Mouse (Mus musculus) bone marrow, adult 2 months (tissue): ENCODE data around the gene Stard5. TPM values are rescaled to one million over a fixed set of nuclear protein-coding genes. Genes with fewer than 3 reads are reported as not detected.

ENCODE experiments used
- H3K27ac ChIP-seq: fragments of 200-500 bp; 2 replicates; pipeline ENCODE4 v1.5.1; 2012; ENCODE audit warnings: low read depth, mild to moderate bottlenecking, control low read depth, inconsistent platforms, low read length; ENCODE audit not compliant: control insufficient read depth, poor library complexity, insufficient read depth
- H3K4me1 ChIP-seq: fragments of 200-500 bp; 2 replicates; pipeline ENCODE4 v1.6.1; 2011; ENCODE audit warnings: low read length; ENCODE audit not compliant: control insufficient read depth, insufficient read depth
- H3K4me3 ChIP-seq: fragments of 200-500 bp; replicated peaks from 2 replicates; pipeline ENCODE3; 2011; ENCODE audit warnings: mild to moderate bottlenecking, low read depth, low read length, control low read depth; ENCODE audit not compliant: control insufficient read depth
- CTCF ChIP-seq: fragments of 200-500 bp; IDR thresholded peaks from 2 replicates; pipeline ENCODE4 v1.5.1; 2011; ENCODE audit warnings: low read length, control low read depth; ENCODE audit not compliant: control insufficient read depth, insufficient read depth
- POLR2A ChIP-seq: fragments of 200-500 bp; IDR thresholded peaks from 2 replicates; pipeline ENCODE4 v1.6.1; 2011; ENCODE audit warnings: low read depth, mild to moderate bottlenecking, control low read depth, low read length, borderline replicate concordance; ENCODE audit not compliant: control insufficient read depth
- WGBS: fragments of 180-500 bp; shearing (Covaris S2); methylation state at CpG from one replicate; pipeline ENCODE4 v1.1.7; 2018; 5-methylcytosine and 5-hydroxymethylcytosine counted together
- polyA plus RNA-seq: library from polyadenylated mRNA; stranded (reverse); fragments of >200 nt; gene quantifications from 2 replicates; pipeline ENCODE4 v1.2.4, GENCODE M21; 2011; ENCODE audit warnings: low replicate concordance; ENCODE audit not compliant: missing spikeins, insufficient read depth, insufficient read length

Gene Stard5
- polyA plus RNA-seq, 1 experiment = 9.0 TPM

DNA sequence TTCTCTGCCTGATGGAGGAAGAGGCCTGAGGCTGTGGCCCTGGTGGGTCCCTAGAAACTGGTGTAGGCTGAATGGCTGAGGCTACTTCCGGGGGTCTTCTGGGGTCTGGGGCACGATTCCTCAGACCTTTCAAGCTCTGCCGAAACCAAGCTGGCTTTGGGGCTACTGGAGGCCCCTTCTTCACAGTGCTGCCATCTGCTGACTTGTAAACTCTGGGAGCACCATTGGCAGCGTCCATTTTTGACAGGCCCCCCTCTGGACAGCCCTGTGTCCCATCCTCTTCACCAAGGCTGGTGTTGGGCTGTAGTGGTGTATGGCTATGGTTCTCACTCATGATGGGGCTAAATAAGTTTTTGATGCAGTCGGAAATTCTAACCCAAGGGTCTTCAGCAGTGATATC, 20.7 kb downstream of the Stard5 start:
- 39% methylated on average over 5 of the region's 5 CpGs for WGBS
- no peak for TF ChIP-seq CTCF
- no peak for TF ChIP-seq POLR2A
- Histone ChIP-seq H3K4me1 (peaks cover 14% of the 10 kb centered on the region), H3K4me3 (peak overlapping the region; percentile 35), H3K27ac (peak overlapping the region; percentile 67)

DNA sequence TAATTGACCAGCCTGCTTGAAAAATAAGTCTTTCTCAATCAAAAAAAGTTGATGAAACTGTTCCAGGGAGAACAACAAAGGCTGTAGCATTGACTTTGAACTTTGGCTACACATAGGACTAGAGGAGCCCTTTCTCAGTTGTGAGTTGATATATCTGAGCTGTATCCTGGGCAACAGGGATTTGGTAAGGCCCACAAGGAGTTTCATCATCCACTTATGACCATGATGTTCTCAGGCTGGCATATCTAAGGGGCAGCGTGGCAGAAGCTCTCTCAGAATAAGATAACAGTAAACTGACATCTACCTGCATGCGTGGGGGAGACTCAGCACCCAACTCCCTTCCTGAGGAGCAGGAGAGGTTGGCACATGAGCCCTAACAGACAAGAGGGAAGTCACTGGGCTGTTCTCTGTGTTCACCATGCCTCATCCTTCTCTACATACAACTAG, 21.9 kb downstream of the Stard5 start:
- Histone ChIP-seq H3K4me1 (peaks cover 12% of the 10 kb centered on the region), H3K4me3 (peak overlapping the region; percentile 99), H3K27ac (peak overlapping the region; percentile 80)
- TF ChIP-seq CTCF (no peak), POLR2A (no peak)
- 2% methylated on average over 2 of the region's 2 CpGs for WGBS

DNA sequence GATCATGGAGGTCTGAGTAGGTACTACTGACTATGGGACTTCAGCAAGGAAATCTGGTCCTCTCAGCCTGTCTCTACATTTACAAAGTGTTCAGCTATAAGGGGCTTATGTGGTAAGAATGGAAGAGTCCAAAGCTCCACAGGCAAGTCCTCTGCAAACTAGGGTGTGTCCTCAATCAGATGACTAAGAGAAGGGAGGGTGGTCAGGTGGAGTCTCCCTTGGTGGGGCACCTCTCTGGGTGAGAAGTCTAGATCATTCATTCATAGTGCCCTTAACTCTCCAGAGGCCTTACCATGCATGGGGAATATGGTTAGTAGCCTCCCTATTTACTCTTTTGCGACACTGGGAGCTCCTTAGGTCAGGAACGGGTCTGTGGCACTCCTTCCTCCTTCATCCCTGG, 22.4 kb downstream of the Stard5 start:
- Histone ChIP-seq H3K27ac (peak overlapping the region; percentile 80; the same call in 1 of the 2 replicates), H3K4me1 (peaks cover 12% of the 10 kb centered on the region), H3K4me3 (peak overlapping the region; percentile 99)
- TF ChIP-seq POLR2A = no peak
- TF ChIP-seq CTCF = no peak
- WGBS = 2% methylated on average over 2 of the region's 2 CpGs

DNA sequence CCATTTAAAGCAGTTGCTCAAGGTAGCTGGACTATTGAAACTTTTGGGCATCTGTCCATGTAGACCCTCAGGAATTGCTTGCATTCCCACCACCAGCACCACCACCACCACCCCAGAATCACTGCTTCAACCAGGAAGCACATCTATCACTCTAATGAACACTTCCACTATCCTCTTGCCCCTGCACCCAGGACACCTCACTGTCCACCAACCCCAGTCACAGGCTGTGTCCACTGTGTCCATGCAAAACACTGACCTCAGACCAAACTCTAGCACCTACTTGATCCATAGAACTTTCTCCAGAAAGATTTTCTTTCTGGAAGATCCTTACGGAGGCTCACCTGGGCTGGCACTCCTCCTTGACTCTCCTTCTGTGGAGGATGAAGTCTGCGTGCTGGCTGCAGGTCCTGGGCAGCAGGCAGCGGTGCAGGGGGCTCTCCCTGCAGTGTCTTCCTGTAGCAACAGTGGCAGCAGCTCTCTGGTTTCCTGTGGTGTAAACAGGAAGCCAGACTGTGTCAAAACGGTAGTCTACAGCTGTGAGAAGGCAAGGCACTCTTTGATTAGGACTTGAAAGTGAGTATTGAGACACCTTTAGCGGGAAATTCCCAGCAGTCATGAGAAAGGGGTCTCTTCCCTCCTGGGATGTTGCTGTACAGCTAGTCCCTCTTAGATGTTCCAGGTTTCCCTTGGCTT, 23.3 kb downstream of the Stard5 start:
- 2% methylated on average over 5 of the region's 5 CpGs for WGBS
- Histone ChIP-seq H3K4me3 (peak overlapping the region; percentile 99), H3K4me1 (peaks cover 11% of the 10 kb centered on the region), H3K27ac (peak overlapping the region; percentile 80)
- TF ChIP-seq POLR2A (peak; percentile 94), CTCF (no peak)

DNA sequence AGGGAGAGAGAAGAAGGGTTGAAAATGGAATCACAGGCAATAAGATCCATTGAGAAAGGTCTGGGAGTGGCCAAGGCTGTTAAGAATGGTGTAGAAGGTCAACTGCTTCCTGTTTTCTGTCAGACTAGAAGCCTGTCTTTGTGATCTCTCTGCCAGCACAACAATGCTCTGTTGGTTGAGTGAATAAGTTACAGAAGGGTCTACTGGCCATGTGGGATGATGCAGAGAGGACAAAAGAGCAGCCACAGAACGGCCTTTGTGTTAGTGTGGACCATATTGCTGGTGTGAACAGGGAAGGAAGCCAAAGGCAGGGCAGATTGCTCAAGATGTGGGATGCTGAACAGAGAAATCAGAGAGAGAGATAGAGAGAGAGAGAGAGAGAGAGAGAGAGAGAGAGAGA, 27.0 kb downstream of the Stard5 start:
- no peak for TF ChIP-seq CTCF
- no peak for TF ChIP-seq POLR2A
- H3K27ac ChIP-seq = peak overlapping the region; percentile 83
- peaks cover 17% of the 10 kb centered on the region for H3K4me1 ChIP-seq
- 11% methylated on average over 1 of the region's 1 CpGs for WGBS
- H3K4me3 ChIP-seq = no peak overlapping the region

DNA sequence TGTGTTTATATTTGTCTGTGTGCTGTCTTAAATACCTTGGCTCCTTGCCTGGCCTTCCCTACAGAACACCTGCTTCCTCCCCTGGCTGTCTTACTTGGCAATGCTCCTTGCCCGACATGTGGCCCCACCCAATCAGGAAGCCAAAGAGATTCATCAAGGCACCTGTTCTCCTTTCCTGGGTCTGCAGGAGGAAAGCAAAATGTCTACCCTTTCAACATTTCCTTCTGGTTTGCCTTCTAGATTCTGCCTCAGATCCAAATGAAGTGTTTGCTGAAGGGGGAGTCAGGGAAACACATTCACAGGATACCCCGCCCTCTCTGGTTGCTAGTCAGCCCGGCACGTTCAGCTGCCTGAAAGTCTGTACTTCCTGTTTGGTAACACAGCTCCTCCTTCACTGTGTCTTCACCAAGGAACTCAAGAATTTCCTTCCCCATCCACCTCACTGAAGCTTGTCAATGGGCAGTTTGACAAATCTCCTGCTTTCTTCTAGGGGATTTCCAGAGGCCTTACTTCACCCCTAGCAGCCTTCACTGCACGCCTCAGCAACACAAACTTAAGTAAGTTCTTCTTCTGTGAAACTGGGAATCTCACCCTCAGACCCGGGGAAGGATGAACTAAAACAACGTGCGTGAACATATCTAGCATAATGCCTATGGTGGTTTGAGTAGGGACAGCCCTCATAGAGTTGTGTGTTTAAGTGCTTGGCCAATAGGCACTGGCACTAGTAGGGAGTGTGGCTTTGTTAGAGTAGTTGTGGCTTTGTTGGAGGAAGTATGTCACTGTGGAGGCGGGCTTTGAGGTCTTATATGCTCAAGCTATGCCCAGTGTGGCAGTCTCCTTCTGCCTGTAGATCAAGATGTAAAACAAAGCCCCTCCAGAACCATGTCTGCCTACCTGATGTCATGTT, 27.7 kb downstream of the Stard5 start:
- 28% methylated on average over 9 of the region's 9 CpGs for WGBS

DNA sequence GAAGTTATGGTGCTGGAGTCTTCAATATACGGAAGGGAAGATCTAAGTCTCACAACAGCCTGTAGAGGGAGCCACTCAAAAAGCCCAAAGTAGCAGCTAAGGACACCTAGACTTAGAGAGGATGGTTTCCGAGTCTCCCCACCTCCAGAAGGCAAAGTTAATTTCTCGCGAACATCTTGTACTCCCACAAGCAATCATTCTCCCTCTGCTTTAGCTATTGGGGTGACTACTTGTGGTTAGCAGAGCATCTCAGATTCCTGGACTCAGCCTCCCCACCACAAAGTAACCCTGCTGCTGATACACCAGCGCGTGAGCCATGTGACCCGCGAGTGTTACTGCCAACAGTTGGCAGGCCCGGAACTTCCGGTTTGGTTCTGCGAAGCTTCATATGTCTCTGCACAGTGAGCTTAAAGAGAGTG, 28.5 kb downstream of the Stard5 start:
- WGBS = 65% methylated on average over 11 of the region's 11 CpGs
- Histone ChIP-seq H3K4me3 (no peak overlapping the region), H3K27ac (peak overlapping the region; percentile 83), H3K4me1 (peaks cover 17% of the 10 kb centered on the region)
- TF ChIP-seq POLR2A = no peak
- no peak for TF ChIP-seq CTCF

More for the DNA sequence above, 27.7 kb downstream of the Stard5 start:
- TF ChIP-seq POLR2A (no peak), CTCF (no peak; the same call in 1 of the 2 replicates)
- Histone ChIP-seq H3K4me3 (peak overlapping the region; percentile 46), H3K27ac (peak overlapping the region; percentile 83), H3K4me1 (peaks cover 17% of the 10 kb centered on the region)

DNA sequence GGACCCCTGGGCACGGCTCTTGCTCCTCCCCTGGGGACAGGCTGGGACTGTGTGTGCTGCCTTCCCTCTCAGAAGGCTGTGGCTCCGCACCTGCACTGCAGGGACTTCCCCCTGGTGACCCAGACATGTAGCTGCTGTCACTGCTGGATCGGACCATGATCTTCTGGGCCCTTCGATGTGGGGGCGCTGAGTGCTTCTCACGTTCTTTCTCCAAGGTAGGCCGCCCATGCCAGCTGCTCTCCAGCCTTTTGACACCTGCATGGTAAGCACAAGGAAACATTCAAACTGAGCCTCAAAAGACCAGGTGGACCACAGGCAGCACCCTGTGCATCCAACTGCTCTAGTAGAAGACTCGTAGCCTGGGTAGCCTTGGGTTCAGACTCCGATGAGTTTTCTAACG, 29.3 kb downstream of the Stard5 start:
- peaks cover 17% of the 10 kb centered on the region for H3K4me1 ChIP-seq
- WGBS = 56% methylated on average over 10 of the region's 10 CpGs
- peak overlapping the region; percentile 5 for H3K4me3 ChIP-seq
- no peak for TF ChIP-seq CTCF
- peak; percentile 40; the same call in 1 of the 2 replicates for TF ChIP-seq POLR2A
- peak overlapping the region; percentile 83 for H3K27ac ChIP-seq
